Mouse (Mus musculus): Measurements from ENCODE around the gene Ccnk. TPM values are rescaled to one million over a fixed set of nuclear protein-coding genes. Genes with fewer than 3 reads are reported as not detected.

Gene Ccnk
- total RNA-seq, 2 experiments from 2014 or later, result 30.4 to 33.4 TPM

- Histone ChIP-seq H3K4me3 (no peak overlapping the region), H3K27ac (no peak overlapping the region)
- TF ChIP-seq CTCF (IDR thresholded peaks at IDR 0.05), result no peak; the same call in 1 of the 2 replicates
- peak; percentile 46 to 57 for DNase-seq (ENCODE audit: extremely low spot score in 1 of 2, low spot score in 2 of 2)
- intact Hi-C loops (cut with DNase I), result loop anchor here (1.0 kb wide), 1 partner anchor 34 kb away; the partner anchor contains the start of gene Ccdc85c
These were observed 61.7 kb downstream of the Ccnk start for GRCm38 (mm10) chr12:108240953-108241588.

- DNase-seq (ENCODE audit: extremely low spot score in 1 of 2, low spot score in 2 of 2), result no peak
- intact Hi-C loops (cut with DNase I), result loop anchor here (1.0 kb wide), 1 partner anchor 34 kb away; the partner anchor contains the start of gene Ccdc85c
- TF ChIP-seq CTCF (IDR thresholded peaks at IDR 0.05), result no peak; the same call in 1 of the 2 replicates
- no peak overlapping the region for H3K27ac ChIP-seq
- no peak overlapping the region for H3K4me3 ChIP-seq
These were observed 62.2 kb downstream of the Ccnk start for GRCm38 (mm10) chr12:108241626-108242025.

GRCm38 (mm10) chr12:108242243-108242745 lies 62.9 kb downstream of the Ccnk start:
- H3K4me3 ChIP-seq, result no peak overlapping the region
- TF ChIP-seq CTCF (IDR thresholded peaks at IDR 0.05), result no peak
- intact Hi-C loops (cut with DNase I), result no loop called here
- no peak overlapping the region for H3K27ac ChIP-seq
- no peak for DNase-seq (ENCODE audit: extremely low spot score in 1 of 2, low spot score in 2 of 2)

DNA sequence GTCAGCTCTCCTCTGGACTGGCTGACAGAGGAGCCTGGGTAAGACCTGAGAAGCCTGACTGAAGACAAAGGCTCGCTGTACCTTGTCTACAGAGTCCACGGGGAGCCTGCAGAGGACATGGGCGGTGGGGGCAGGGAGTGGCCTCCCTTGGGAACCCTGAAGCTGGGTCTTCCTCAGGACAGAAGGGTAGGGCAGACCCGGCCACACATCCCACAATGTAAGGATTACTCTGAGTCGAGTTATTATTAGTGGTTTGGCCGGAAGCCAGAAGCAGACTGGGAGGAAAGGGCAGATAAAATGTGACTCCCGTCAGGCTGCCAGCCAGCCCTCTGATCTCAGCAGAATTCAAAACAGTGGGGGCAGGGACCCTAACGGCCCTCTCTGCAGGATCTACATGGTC lies 65.4 kb downstream of the Ccnk start:
- H3K4me3 ChIP-seq, result no peak overlapping the region
- intact Hi-C loops (cut with DNase I), result no loop called here

DNA sequence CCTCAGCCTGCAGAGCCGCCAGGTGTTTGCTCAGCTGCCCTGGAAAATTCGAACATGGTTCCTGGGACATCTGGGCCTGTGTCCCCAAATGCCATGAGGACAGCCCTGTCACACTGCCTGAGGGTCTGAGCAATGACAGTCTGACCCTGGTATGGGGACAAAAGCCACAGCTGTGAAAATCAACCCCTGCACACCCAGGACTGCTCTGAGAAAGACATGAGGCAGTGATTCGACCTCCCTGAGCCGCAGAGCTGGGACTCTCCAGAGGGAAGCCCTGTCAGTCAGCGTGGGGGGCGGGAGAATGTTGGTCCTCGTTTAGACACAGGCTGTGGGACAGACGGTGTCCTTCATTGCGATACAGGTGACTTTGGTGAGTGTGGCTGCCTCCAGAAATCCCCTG lies 66.2 kb downstream of the Ccnk start:
- TF ChIP-seq CTCF (IDR thresholded peaks at IDR 0.05), result no peak

More for the DNA sequence above, 65.4 kb downstream of the Ccnk start:
- no peak for TF ChIP-seq CTCF (IDR thresholded peaks at IDR 0.05)
- no peak for DNase-seq (ENCODE audit: extremely low spot score in 1 of 2, low spot score in 2 of 2)
- peak overlapping the region; percentile 36 for H3K27ac ChIP-seq

GRCm38 (mm10) chr12:108246759-108247500 lies 67.6 kb downstream of the Ccnk start:
- intact Hi-C loops (cut with DNase I), result no loop called here
- TF ChIP-seq CTCF (IDR thresholded peaks at IDR 0.05), result no peak
- H3K27ac ChIP-seq, result no peak overlapping the region

More for the DNA sequence above, 66.2 kb downstream of the Ccnk start:
- Histone ChIP-seq H3K27ac (no peak overlapping the region), H3K4me3 (no peak overlapping the region)
- DNase-seq (ENCODE audit: extremely low spot score in 1 of 2, low spot score in 2 of 2), result no peak
- intact Hi-C loops (cut with DNase I), result no loop called here

GRCm38 (mm10) chr12:108249019-108249418 lies 69.6 kb downstream of the Ccnk start:
- TF ChIP-seq CTCF (IDR thresholded peaks at IDR 0.05), result no peak
- Histone ChIP-seq H3K27ac (no peak overlapping the region), H3K4me3 (no peak overlapping the region)
- intact Hi-C loops (cut with DNase I), result no loop called here
- no peak for DNase-seq (ENCODE audit: extremely low spot score in 1 of 2, low spot score in 2 of 2)

More at GRCm38 (mm10) chr12:108246759-108247500, 67.6 kb downstream of the Ccnk start:
- DNase-seq (ENCODE audit: extremely low spot score in 1 of 2, low spot score in 2 of 2), result no peak
- no peak overlapping the region for H3K4me3 ChIP-seq

DNA sequence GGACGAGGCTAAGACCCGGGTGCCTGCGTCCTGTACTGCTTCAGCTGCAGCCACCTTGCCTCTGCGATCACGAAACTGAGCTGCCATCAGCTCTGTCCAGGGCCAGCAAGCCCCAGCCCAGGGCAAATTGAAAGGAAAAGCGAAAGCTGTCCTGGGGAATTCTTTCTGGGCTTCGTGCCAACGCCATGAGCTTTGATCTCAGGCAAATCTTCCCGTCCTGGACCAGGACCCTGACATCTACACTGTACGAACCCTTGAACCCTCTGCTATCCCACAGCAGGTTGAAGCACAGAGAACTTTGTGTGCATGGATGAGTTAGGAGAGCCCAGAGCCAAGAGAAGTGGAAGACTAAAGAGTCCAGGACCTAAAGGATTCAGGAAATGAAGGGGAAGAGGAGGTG lies 70.1 kb downstream of the Ccnk start:
- TF ChIP-seq CTCF (IDR thresholded peaks at IDR 0.05), result no peak
- Histone ChIP-seq H3K4me3 (no peak overlapping the region), H3K27ac (no peak overlapping the region)
- DNase-seq (ENCODE audit: extremely low spot score in 1 of 2, low spot score in 2 of 2), result no peak
- intact Hi-C loops (cut with DNase I), result no loop called here

DNA sequence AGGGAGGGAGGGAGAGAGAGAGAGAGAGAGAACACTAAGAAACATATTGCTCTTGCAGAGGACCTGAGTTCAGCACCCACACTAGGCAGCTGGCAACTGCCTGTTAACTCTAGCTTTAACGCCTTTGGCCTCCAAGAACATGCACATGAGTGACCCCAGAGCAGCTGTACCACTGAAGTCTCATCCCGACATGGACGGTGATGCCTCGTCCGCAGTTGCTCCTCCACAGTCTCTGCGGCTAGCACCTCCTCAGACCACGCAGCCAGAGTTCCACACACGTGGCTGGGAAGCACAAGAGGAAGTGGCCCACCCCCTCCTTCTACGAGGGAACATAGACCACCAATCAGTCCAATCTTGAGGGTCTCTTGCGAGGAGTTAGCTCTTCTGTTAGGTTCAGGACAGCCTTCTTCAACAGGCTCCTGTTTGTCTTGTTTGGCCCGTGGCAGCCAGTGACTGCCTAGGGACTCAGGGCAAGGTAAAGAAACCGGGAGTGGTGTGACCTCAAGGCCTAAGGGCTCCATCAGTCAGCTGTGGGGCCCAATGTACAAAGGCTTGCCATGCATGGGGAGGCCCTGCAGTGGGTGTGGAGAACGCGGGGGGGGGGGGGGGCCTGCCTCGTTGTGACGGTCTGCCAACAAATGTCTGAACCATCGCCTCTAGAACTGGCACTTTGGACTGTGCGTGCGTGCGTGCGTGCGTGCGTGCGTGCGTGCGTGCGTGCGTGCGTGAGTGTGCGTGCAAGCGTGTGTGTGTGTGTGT lies 71.8 kb downstream of the Ccnk start:
- intact Hi-C loops (cut with DNase I), result no loop called here
- no peak overlapping the region for H3K4me3 ChIP-seq
- TF ChIP-seq CTCF (IDR thresholded peaks at IDR 0.05), result no peak
- DNase-seq (ENCODE audit: extremely low spot score in 1 of 2, low spot score in 2 of 2), result no peak
- H3K27ac ChIP-seq, result no peak overlapping the region

DNA sequence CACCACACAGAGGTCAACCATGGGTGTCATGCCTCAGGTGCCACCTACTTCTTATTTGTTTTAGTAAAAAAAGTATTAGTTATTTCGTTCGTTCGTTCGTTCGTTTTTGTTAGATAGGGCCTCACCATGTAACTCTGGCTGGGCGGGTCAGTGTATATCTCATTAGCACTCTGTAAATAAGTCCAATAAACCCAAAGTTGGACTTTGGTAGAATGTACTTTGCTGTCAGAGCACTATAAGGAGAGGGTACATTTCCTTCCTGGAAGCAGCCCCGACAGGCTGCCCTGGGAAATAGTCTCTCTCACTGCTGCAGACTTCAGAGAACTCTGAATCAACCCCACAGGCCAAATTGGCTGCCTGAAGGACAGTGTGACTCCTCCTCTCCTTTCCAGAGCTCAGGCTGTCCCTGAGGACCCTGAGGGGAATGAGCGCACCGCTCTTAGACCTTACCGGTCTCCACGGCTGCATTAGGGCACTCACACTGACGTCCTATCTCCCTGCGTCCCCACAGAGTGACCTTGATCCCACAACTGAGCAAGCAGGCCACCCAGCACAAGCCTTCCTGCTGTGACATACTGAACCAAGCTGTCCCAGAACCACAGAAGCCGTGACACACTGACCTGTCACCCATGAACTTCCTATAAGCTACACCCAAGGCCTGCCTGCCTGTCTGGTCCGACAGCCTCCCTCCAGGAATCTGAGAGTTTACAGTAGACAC lies 72.6 kb downstream of the Ccnk start:
- Histone ChIP-seq H3K4me3 (no peak overlapping the region), H3K27ac (no peak overlapping the region)
- TF ChIP-seq CTCF (IDR thresholded peaks at IDR 0.05), result no peak
- no peak for DNase-seq (ENCODE audit: extremely low spot score in 1 of 2, low spot score in 2 of 2)
- intact Hi-C loops (cut with DNase I), result no loop called here

Other genes starting within 250 kb of the Ccnk start
- 10 to 100 TPM; 57.8 to 69.0 TPM for gene Bcl11b, start 176.0 kb upstream of the Ccnk start, total RNA-seq (2021)
- gene Setd3, start 265 bp upstream of the Ccnk start, total RNA-seq (2021), result 100 to 1,000 TPM; 167 to 185 TPM
- 10 to 100 TPM; 73.7 to 79.3 TPM for gene Ccdc85c, start 95.8 kb downstream of the Ccnk start, total RNA-seq (2021)
- gene Hhipl1, start 126.7 kb downstream of the Ccnk start, total RNA-seq (2021), result 1 to 10 TPM; 7.1 to 7.4 TPM
- gene Cyp46a1, start 154.8 kb downstream of the Ccnk start, total RNA-seq (2021), result 100 to 1,000 TPM; 270 to 290 TPM
- 10 to 100 TPM; 65.7 to 68.2 TPM for gene Eml1, start 191.4 kb downstream of the Ccnk start, total RNA-seq (2021)